Mouse (Mus musculus) midbrain, embryonic 15.5 days (tissue): ENCODE data around the gene Gid8. TPM values are rescaled to one million over a fixed set of nuclear protein-coding genes. Genes with fewer than 3 reads are reported as not detected.
A peak's percentile ranks its signal among the peaks of the same experiment; 100 is the strongest.
"Not testable (repeated sequence)": the region's sequence is repeated elsewhere in the genome, so short reads cannot be mapped to it uniquely, and the experiment has no call there.

Experiments used
- ATAC-seq: fragments of 200-750 bp; cut with Nextera tagmentation; replicated peaks from 2 replicates; pipeline ENCODE4 v1.8.0; 2017; ENCODE audit warnings: moderate TSS enrichment
- H3K27ac ChIP-seq: fragments of 300-500 bp; sonication (generic); 2 replicates; pipeline ENCODE4 v1.5.1; 2015; ENCODE audit warnings: mild to moderate bottlenecking, inconsistent platforms
- H3K27me3 ChIP-seq: fragments of 300-500 bp; sonication (generic); replicated peaks from 2 replicates; pipeline ENCODE4 v1.6.1; 2015; ENCODE audit warnings: inconsistent platforms
- H3K36me3 ChIP-seq: fragments of 300-500 bp; sonication (generic); replicated peaks from 2 replicates; pipeline ENCODE4 v1.6.1; 2015; ENCODE audit warnings: inconsistent platforms
- H3K4me1 ChIP-seq: fragments of 300-500 bp; sonication (generic); 2 replicates; pipeline ENCODE4 v1.6.1; 2015; ENCODE audit warnings: inconsistent platforms
- H3K4me2 ChIP-seq: fragments of 300-500 bp; sonication (generic); 2 replicates; pipeline ENCODE4 v1.6.1; 2015; ENCODE audit warnings: inconsistent platforms, mild to moderate bottlenecking, moderate library complexity
- H3K4me3 ChIP-seq: fragments of 300-500 bp; sonication (generic); 2 replicates; pipeline ENCODE4 v1.5.1; 2015; ENCODE audit warnings: mild to moderate bottlenecking, inconsistent platforms
- H3K9ac ChIP-seq: fragments of 300-500 bp; sonication (generic); 2 replicates; pipeline ENCODE4 v1.6.1; 2015; ENCODE audit warnings: mild to moderate bottlenecking, inconsistent platforms
- H3K9me3 ChIP-seq: fragments of 300-500 bp; sonication (generic); 2 replicates; pipeline ENCODE4 v1.6.1; 2016; ENCODE audit warnings: inconsistent platforms
- WGBS: fragments of 180-500 bp; shearing (Covaris S2); methylation state at CpG from one replicate; pipeline ENCODE4 v1.1.7; 2015; ENCODE audit warnings: mixed read lengths; 5-methylcytosine and 5-hydroxymethylcytosine counted together
- polyA plus RNA-seq: library from polyadenylated mRNA; unstranded; fragments of >200 nt; fragmentation: Nextera tagmentation; extraction: Ambion mirVana; gene quantifications from 2 replicates; pipeline ENCODE4 v1.2.1, GENCODE M21; 2015

Gene Gid8
- polyA plus RNA-seq, 1 experiment from 2014 or later, result 56.1 TPM

- H3K4me1 ChIP-seq, result peaks cover 31% of the 10 kb centered on the region
- H3K4me3 ChIP-seq, result peak overlapping the region; percentile 74
- H3K9me3 ChIP-seq, result no peaks in the 10 kb centered on the region
- 65% methylated on average over 4 of the region's 4 CpGs for WGBS
- peak overlapping the region; percentile 86; the same call in 1 of the 2 replicates for H3K9ac ChIP-seq
- peaks cover 16% of the 10 kb centered on the region; the same call in 1 of the 2 replicates for H3K36me3 ChIP-seq
- no peak for ATAC-seq
- H3K4me2 ChIP-seq, result peak overlapping the region; percentile 60
- H3K27me3 ChIP-seq, result no peaks in the 10 kb centered on the region
- H3K27ac ChIP-seq, result no peak overlapping the region
Measured at GRCm38 (mm10) chr2:180711527-180711926, 1.6 kb downstream of the Gid8 start.

GRCm38 (mm10) chr2:180712037-180712689, 2.2 kb downstream of the Gid8 start:
- Histone ChIP-seq H3K36me3 (peaks cover 22% of the 10 kb centered on the region; the same call in 1 of the 2 replicates), H3K27ac (no peak overlapping the region), H3K4me2 (no peak overlapping the region), H3K9me3 (no peaks in the 10 kb centered on the region), H3K9ac (no peak overlapping the region), H3K4me1 (peaks cover 28% of the 10 kb centered on the region), H3K4me3 (no peak overlapping the region), H3K27me3 (no peaks in the 10 kb centered on the region)
- ATAC-seq, result no peak
- 95% methylated on average over 5 of the region's 5 CpGs for WGBS

GRCm38 (mm10) chr2:180722748-180723147, 12.8 kb downstream of the Gid8 start:
- not testable (repeated sequence) for H3K27me3 ChIP-seq, H3K9ac ChIP-seq, ATAC-seq, H3K4me2 ChIP-seq, H3K4me1 ChIP-seq, H3K9me3 ChIP-seq, H3K4me3 ChIP-seq, H3K27ac ChIP-seq
- WGBS, result 92% methylated on average over 5 of the region's 5 CpGs
- H3K36me3 ChIP-seq, result peaks cover 48% of the 10 kb centered on the region

GRCm38 (mm10) chr2:180723865-180724264, 13.9 kb downstream of the Gid8 start:
- no peak overlapping the region for H3K27ac ChIP-seq
- H3K4me3 ChIP-seq, result no peak overlapping the region
- H3K4me2 ChIP-seq, result no peak overlapping the region
- no peak for ATAC-seq
- no peak overlapping the region for H3K9ac ChIP-seq
- WGBS, result 71% methylated on average over 2 of the region's 2 CpGs
- peaks cover 4% of the 10 kb centered on the region; the same call in 1 of the 2 replicates for H3K4me1 ChIP-seq
- H3K36me3 ChIP-seq, result peaks cover 37% of the 10 kb centered on the region
- H3K9me3 ChIP-seq, result no peaks in the 10 kb centered on the region
- no peaks in the 10 kb centered on the region for H3K27me3 ChIP-seq

GRCm38 (mm10) chr2:180724585-180725413, 14.9 kb downstream of the Gid8 start, which contains the start of gene Slc17a9:
TSS of gene Slc17a9 (plus strand) at chr2:180725263.
- H3K27me3 ChIP-seq, result no peaks in the 10 kb centered on the region
- H3K4me1 ChIP-seq, result peaks cover 4% of the 10 kb centered on the region; the same call in 1 of the 2 replicates
- peaks cover 30% of the 10 kb centered on the region for H3K36me3 ChIP-seq
- H3K4me2 ChIP-seq, result no peak within 1 kb of the TSS; the same call in 1 of the 2 replicates
- peak; percentile 66; the same call in 1 of the 2 replicates for ATAC-seq
- H3K9ac ChIP-seq, result no peak within 1 kb of the TSS
- no peak within 1 kb of the TSS for H3K27ac ChIP-seq
- no peaks in the 10 kb centered on the region for H3K9me3 ChIP-seq
- WGBS, result 6% methylated on average over 18 of the region's 18 CpGs
- H3K4me3 ChIP-seq, result no peak within 1 kb of the TSS

GRCm38 (mm10) chr2:180725414-180725778, 15.5 kb downstream of the Gid8 start:
- ATAC-seq, result peak; percentile 39; the same call in 1 of the 2 replicates
- Histone ChIP-seq H3K4me2 (no peak overlapping the region; the same call in 1 of the 2 replicates), H3K4me3 (no peak overlapping the region), H3K4me1 (peaks cover 4% of the 10 kb centered on the region; the same call in 1 of the 2 replicates), H3K27me3 (no peaks in the 10 kb centered on the region), H3K9ac (no peak overlapping the region), H3K36me3 (peaks cover 28% of the 10 kb centered on the region), H3K27ac (no peak overlapping the region), H3K9me3 (no peaks in the 10 kb centered on the region)
- WGBS, result 6% methylated on average over 6 of the region's 6 CpGs

- peaks cover 4% of the 10 kb centered on the region; the same call in 1 of the 2 replicates for H3K4me1 ChIP-seq
- no peak overlapping the region for H3K27ac ChIP-seq
- no peak overlapping the region for H3K9ac ChIP-seq
- no peak overlapping the region for H3K4me2 ChIP-seq
- WGBS, result 33% methylated on average over 8 of the region's 8 CpGs
- H3K27me3 ChIP-seq, result no peaks in the 10 kb centered on the region
- H3K4me3 ChIP-seq, result no peak overlapping the region
- no peak for ATAC-seq
- H3K9me3 ChIP-seq, result no peaks in the 10 kb centered on the region
- H3K36me3 ChIP-seq, result peaks cover 21% of the 10 kb centered on the region
Measured at GRCm38 (mm10) chr2:180725856-180726629, 16.1 kb downstream of the Gid8 start.

GRCm38 (mm10) chr2:180726658-180727442, 16.9 kb downstream of the Gid8 start:
- 72% methylated on average over 6 of the region's 6 CpGs for WGBS
- Histone ChIP-seq H3K9ac (no peak overlapping the region), H3K4me1 (peaks cover 4% of the 10 kb centered on the region; the same call in 1 of the 2 replicates), H3K27ac (no peak overlapping the region), H3K27me3 (no peaks in the 10 kb centered on the region), H3K9me3 (no peaks in the 10 kb centered on the region), H3K4me3 (no peak overlapping the region), H3K36me3 (0 out of 2 replicates have a peak, but pooled peaks cover 15% of the 10 kb centered on the region), H3K4me2 (no peak overlapping the region)
- ATAC-seq, result no peak

GRCm38 (mm10) chr2:180727613-180728021, 17.7 kb downstream of the Gid8 start:
- Histone ChIP-seq H3K4me1 (peaks cover 4% of the 10 kb centered on the region; the same call in 1 of the 2 replicates), H3K27me3 (no peaks in the 10 kb centered on the region), H3K9me3 (no peaks in the 10 kb centered on the region), H3K36me3 (0 out of 2 replicates have a peak, but pooled peaks cover 15% of the 10 kb centered on the region), H3K27ac (no peak overlapping the region), H3K4me2 (no peak overlapping the region), H3K9ac (no peak overlapping the region), H3K4me3 (no peak overlapping the region)
- 65% methylated on average over 4 of the region's 4 CpGs for WGBS
- no peak for ATAC-seq

GRCm38 (mm10) chr2:180731036-180731435, 21.1 kb downstream of the Gid8 start:
- Histone ChIP-seq H3K27me3 (no peaks in the 10 kb centered on the region), H3K27ac (no peak overlapping the region), H3K9ac (no peak overlapping the region), H3K4me1 (no peaks in the 10 kb centered on the region), H3K36me3 (no peaks in the 10 kb centered on the region), H3K4me3 (no peak overlapping the region), H3K9me3 (no peaks in the 10 kb centered on the region), H3K4me2 (no peak overlapping the region)
- WGBS, result 80% methylated on average over 3 of the region's 3 CpGs
- no peak for ATAC-seq

GRCm38 (mm10) chr2:180731984-180732383, 22.1 kb downstream of the Gid8 start:
- H3K9ac ChIP-seq, result no peak overlapping the region
- H3K4me3 ChIP-seq, result no peak overlapping the region
- WGBS, result 69% methylated on average over 6 of the region's 6 CpGs
- no peak for ATAC-seq
- H3K4me1 ChIP-seq, result no peaks in the 10 kb centered on the region
- H3K27me3 ChIP-seq, result no peaks in the 10 kb centered on the region
- no peak overlapping the region for H3K27ac ChIP-seq
- H3K9me3 ChIP-seq, result no peaks in the 10 kb centered on the region
- no peaks in the 10 kb centered on the region for H3K36me3 ChIP-seq
- H3K4me2 ChIP-seq, result no peak overlapping the region
